Mouse (Mus musculus) hindbrain, embryonic 14.5 days (tissue): ENCODE results near the gene Ccdc92. TPM values are rescaled to one million over a fixed set of nuclear protein-coding genes. Genes with fewer than 3 reads are reported as not detected.

Source experiments
- ATAC-seq: fragments of 200-750 bp; cut with Nextera tagmentation; 2 replicates; pipeline ENCODE4 v1.8.0; 2017; ENCODE audit warnings: moderate number of reproducible peaks, mild to moderate bottlenecking, moderate TSS enrichment, moderate library complexity; ENCODE audit not compliant: low FRiP score
- DNase-seq: peaks from one replicate; pipeline ENCODE4 v3.0.0-alpha.2; 2015; ENCODE audit warnings: low spot score
- H3K27ac ChIP-seq: fragments of 300-500 bp; sonication (generic); 2 replicates; pipeline ENCODE4 v1.5.1; 2014; ENCODE audit warnings: mild to moderate bottlenecking, moderate library complexity
- H3K27me3 ChIP-seq: fragments of 300-500 bp; sonication (generic); 2 replicates; pipeline ENCODE4 v1.6.1; 2014; ENCODE audit warnings: mild to moderate bottlenecking, low read length, mixed read lengths; ENCODE audit not compliant: control insufficient read depth, insufficient read depth
- H3K36me3 ChIP-seq: fragments of 300-500 bp; sonication (generic); replicated peaks from 2 replicates; pipeline ENCODE4 v1.6.1; 2014; ENCODE audit not compliant: control insufficient read depth, insufficient read depth
- H3K4me1 ChIP-seq: fragments of 300-500 bp; sonication (generic); replicated peaks from 2 replicates; pipeline ENCODE4 v1.6.1; 2014; ENCODE audit warnings: antibody characterized with exemption, low read length, mixed read lengths; ENCODE audit not compliant: control insufficient read depth, insufficient read depth
- H3K4me2 ChIP-seq: fragments of 300-500 bp; sonication (generic); replicated peaks from 2 replicates; pipeline ENCODE4 v1.6.1; 2014; ENCODE audit warnings: mild to moderate bottlenecking, moderate library complexity
- H3K4me3 ChIP-seq: fragments of 300-500 bp; sonication (generic); replicated peaks from 2 replicates; pipeline ENCODE4 v1.5.1; 2014; ENCODE audit warnings: mild to moderate bottlenecking, low read length
- H3K9ac ChIP-seq: fragments of 300-500 bp; sonication (generic); 2 replicates; pipeline ENCODE4 v1.6.1; 2014
- H3K9me3 ChIP-seq: fragments of 300-500 bp; sonication (generic); 2 replicates; pipeline ENCODE4 v1.6.1; 2016; ENCODE audit warnings: low read length; ENCODE audit not compliant: control insufficient read depth
- WGBS: fragments of 180-500 bp; shearing (Covaris S2); extraction: QIAGEN DNeasy Blood & Tissue Kit; methylation state at CpG from one replicate; pipeline ENCODE4 v1.1.7; 2014; 5-methylcytosine and 5-hydroxymethylcytosine counted together
- polyA plus RNA-seq: library from polyadenylated mRNA; unstranded; fragments of >200 nt; fragmentation: Nextera tagmentation; extraction: Ambion mirVana; gene quantifications from 2 replicates; pipeline ENCODE4 v1.2.1, GENCODE M21; 2014

The Ccdc92 gene
- polyA plus RNA-seq, 1 experiment from 2014 or later, result 39.4 TPM

- Histone ChIP-seq H3K4me2 (no peak overlapping the region), H3K36me3 (0 out of 2 replicates have a peak, but pooled peaks cover 1% of the 10 kb centered on the region), H3K9ac (no peak overlapping the region), H3K27me3 (no peaks in the 10 kb centered on the region), H3K4me1 (peaks cover 10% of the 10 kb centered on the region), H3K27ac (no peak overlapping the region), H3K9me3 (no peaks in the 10 kb centered on the region), H3K4me3 (no peak overlapping the region)
- ATAC-seq (no peak), DNase-seq (no peak)
- WGBS, result 83% methylated on average over 4 of the region's 4 CpGs
These were observed 17.3 kb downstream of the Ccdc92 start for GRCm38 (mm10) chr5:124844929-124845328.

- Histone ChIP-seq H3K27me3 (no peaks in the 10 kb centered on the region), H3K4me1 (peaks cover 10% of the 10 kb centered on the region), H3K4me2 (no peak overlapping the region), H3K9ac (no peak overlapping the region), H3K4me3 (no peak overlapping the region), H3K27ac (no peak overlapping the region), H3K36me3 (peaks cover 13% of the 10 kb centered on the region), H3K9me3 (no peaks in the 10 kb centered on the region)
- no peak for ATAC-seq
- DNase-seq, result no peak
- WGBS, result 54% methylated on average over 8 of the region's 8 CpGs
These were observed 18.8 kb downstream of the Ccdc92 start for GRCm38 (mm10) chr5:124843386-124843785.

- DNase-seq (no peak), ATAC-seq (peak; percentile 55; the same call in 1 of the 2 replicates)
These were observed 21.6 kb downstream of the Ccdc92 start for GRCm38 (mm10) chr5:124840669-124841068.

GRCm38 (mm10) chr5:124840202-124840601 lies 22.0 kb downstream of the Ccdc92 start:
- ATAC-seq (no peak), DNase-seq (no peak)
- Histone ChIP-seq H3K4me1 (peaks cover 10% of the 10 kb centered on the region; the same call in 1 of the 2 replicates), H3K9me3 (no peaks in the 10 kb centered on the region), H3K9ac (no peak overlapping the region), H3K4me3 (no peak overlapping the region), H3K4me2 (no peak overlapping the region), H3K27ac (no peak overlapping the region), H3K27me3 (no peaks in the 10 kb centered on the region), H3K36me3 (peaks cover 41% of the 10 kb centered on the region)
- 71% methylated on average over 7 of the region's 7 CpGs for WGBS

More at GRCm38 (mm10) chr5:124840669-124841068, 21.6 kb downstream of the Ccdc92 start:
- Histone ChIP-seq H3K27me3 (no peaks in the 10 kb centered on the region), H3K4me1 (peaks cover 10% of the 10 kb centered on the region; the same call in 1 of the 2 replicates), H3K36me3 (peaks cover 36% of the 10 kb centered on the region), H3K9ac (no peak overlapping the region; the same call in 1 of the 2 replicates), H3K27ac (no peak overlapping the region), H3K4me2 (no peak overlapping the region), H3K9me3 (no peaks in the 10 kb centered on the region), H3K4me3 (no peak overlapping the region)
- WGBS, result 67% methylated on average over 2 of the region's 2 CpGs

- Histone ChIP-seq H3K9ac (no peak overlapping the region), H3K27me3 (no peaks in the 10 kb centered on the region), H3K27ac (no peak overlapping the region), H3K9me3 (no peaks in the 10 kb centered on the region), H3K4me3 (no peak overlapping the region), H3K4me2 (no peak overlapping the region), H3K36me3 (peaks cover 65% of the 10 kb centered on the region), H3K4me1 (no peaks in the 10 kb centered on the region; the same call in 1 of the 2 replicates)
- DNase-seq, result no peak
- whole genome bisulfite sequencing, result 76% methylated on average over 4 of the region's 4 CpGs
- no peak for ATAC-seq
These were observed 25.6 kb downstream of the Ccdc92 start for GRCm38 (mm10) chr5:124836621-124837020.

- DNase-seq (no peak), ATAC-seq (no peak)
- Histone ChIP-seq H3K4me2 (no peak overlapping the region), H3K36me3 (peaks cover 65% of the 10 kb centered on the region), H3K27me3 (no peaks in the 10 kb centered on the region), H3K27ac (no peak overlapping the region), H3K4me1 (no peaks in the 10 kb centered on the region), H3K4me3 (no peak overlapping the region), H3K9ac (no peak overlapping the region), H3K9me3 (no peaks in the 10 kb centered on the region)
- 94% methylated on average over 10 of the region's 10 CpGs for WGBS
These were observed 26.1 kb downstream of the Ccdc92 start for GRCm38 (mm10) chr5:124836075-124836474.

- no peaks in the 10 kb centered on the region for H3K4me1 ChIP-seq
- no peak for ATAC-seq
- no peaks in the 10 kb centered on the region for H3K27me3 ChIP-seq
- H3K27ac ChIP-seq, result no peak overlapping the region
- DNase-seq, result no peak
- WGBS, result 97% methylated on average over 15 of the region's 15 CpGs
- H3K4me2 ChIP-seq, result no peak overlapping the region
- H3K4me3 ChIP-seq, result no peak overlapping the region
- H3K36me3 ChIP-seq, result peaks cover 65% of the 10 kb centered on the region
- H3K9ac ChIP-seq, result no peak overlapping the region
- H3K9me3 ChIP-seq, result no peaks in the 10 kb centered on the region
These were observed 27.0 kb downstream of the Ccdc92 start for GRCm38 (mm10) chr5:124835218-124835617.

GRCm38 (mm10) chr5:124830331-124830730 lies 31.9 kb downstream of the Ccdc92 start:
- WGBS, result 94% methylated on average over 12 of the region's 12 CpGs
- H3K4me2 ChIP-seq, result no peak overlapping the region

GRCm38 (mm10) chr5:124822128-124822894 lies 39.9 kb downstream of the Ccdc92 start:
- Histone ChIP-seq H3K27ac (no peak overlapping the region), H3K9ac (no peak overlapping the region), H3K36me3 (no peaks in the 10 kb centered on the region), H3K4me3 (no peak overlapping the region), H3K4me2 (no peak overlapping the region), H3K4me1 (no peaks in the 10 kb centered on the region), H3K27me3 (no peaks in the 10 kb centered on the region), H3K9me3 (no peaks in the 10 kb centered on the region)
- ATAC-seq, result no peak
- WGBS, result 83% methylated on average over 18 of the region's 18 CpGs
- no peak for DNase-seq

More at GRCm38 (mm10) chr5:124830331-124830730, 31.9 kb downstream of the Ccdc92 start:
- DNase-seq, result no peak
- H3K27me3 ChIP-seq, result no peaks in the 10 kb centered on the region
- no peak for ATAC-seq
- H3K9ac ChIP-seq, result no peak overlapping the region
- no peaks in the 10 kb centered on the region for H3K9me3 ChIP-seq
- H3K27ac ChIP-seq, result no peak overlapping the region
- no peaks in the 10 kb centered on the region for H3K4me1 ChIP-seq
- peaks cover 26% of the 10 kb centered on the region for H3K36me3 ChIP-seq
- no peak overlapping the region for H3K4me3 ChIP-seq
